ENCODE assay signal across 9 mouse cellular contexts in the genomic region with DNA sequence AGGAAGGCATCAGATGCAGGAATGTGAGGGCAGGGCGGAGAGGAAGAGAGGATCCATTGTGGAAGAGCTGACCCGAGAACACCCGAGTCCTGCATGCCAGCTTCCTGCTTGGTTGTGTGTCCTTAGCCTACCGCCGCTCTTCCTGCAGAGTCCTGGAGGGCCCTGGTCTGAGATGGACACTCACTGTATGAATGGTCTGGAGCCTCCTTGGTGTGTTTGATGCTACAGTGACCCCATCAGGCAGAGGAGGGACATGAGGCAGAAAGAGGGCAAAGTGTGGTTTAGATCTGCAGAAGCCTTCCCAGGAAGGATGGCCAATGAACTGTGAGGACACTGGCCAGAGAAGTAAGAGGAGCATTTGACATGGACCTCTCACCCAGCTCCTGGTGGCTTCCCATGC. TPM values are rescaled to one million over a fixed set of nuclear protein-coding genes. Genes with fewer than 3 reads are reported as not detected.
A peak's percentile ranks its signal among the peaks of the same experiment; 100 is the strongest.
DNase-seq lines count a peak whose midpoint lies in the region; ATAC-seq and TF ChIP-seq lines count a peak whose summit lies in the region.
"Had no signal": no experiment of that assay in that cellular context is flagged by ENCODE, and none has a peak within 500 bp of the region (broad histone marks: within the 10 kb centered on the region; RNA-seq: fewer than 3 reads in every experiment).

No protein-coding gene starts in this region.

- no peak for TF ChIP-seq EP300 in heart, postnatal 0 days (IDR thresholded peaks at IDR 0.05; ENCODE audit: low read depth)
- no peak for TF ChIP-seq EP300 in CH12.LX (IDR thresholded peaks at IDR 0.05; ENCODE audit: low read length)
- TF ChIP-seq EP300 in liver, postnatal 0 days (IDR thresholded peaks at IDR 0.05; ENCODE audit: low read depth), result no peak

- in situ Hi-C loops in CH12.LX (cut with MboI; ENCODE audit: low pct_ligation_motif_present, low pct_unique_long_range_greater_than_20kb, low sequenced_read_pairs), result loop anchor here (5.0 kb wide), 1 partner anchor 37 kb away; no protein-coding TSS in a partner anchor

- H3K36me3 ChIP-seq in heart, postnatal 0 days (replicated peaks; ENCODE audit: control insufficient read depth, insufficient read depth, low read length), result no peaks in the 10 kb centered on the region
- no peaks in the 10 kb centered on the region for H3K36me3 ChIP-seq in CH12.LX (replicated peaks in 1 of 2; ENCODE audit: control insufficient read depth in 1 of 2, insufficient read depth in 1 of 2, low read length in 1 of 2)
- no peaks in the 10 kb centered on the region for H3K36me3 ChIP-seq in liver, postnatal 0 days (replicated peaks; ENCODE audit: insufficient read depth, low read length)
- H3K36me3 ChIP-seq: embryonic facial prominence, embryonic 12.5 days had no signal

- intact Hi-C loops in heart, postnatal 36 days (cut with DNase I), result loop anchor here (2.0 to 5.0 kb wide), 2 partner anchors 37 to 48 kb away; no protein-coding TSS in a partner anchor

- peak; percentile 53 for DNase-seq in heart, postnatal 0 days (ENCODE audit: low spot score)
- no peak for DNase-seq in heart, postnatal 36 days
- DNase-seq in CH12.LX (ENCODE audit: extremely low read depth), result no peak
- DNase-seq in brain, adult 2 months (ENCODE audit: low read depth, low spot score), result peak; percentile 40
- peak; percentile 15 for DNase-seq in liver, postnatal 0 days
- DNase-seq in B cell, adult 2 months, result no peak
- no peak for DNase-seq in gastrocnemius, postnatal 25 days

- no peaks in the 10 kb centered on the region for H3K9me3 ChIP-seq in heart, postnatal 0 days (replicated peaks; ENCODE audit: control insufficient read depth, low read length)
- no peaks in the 10 kb centered on the region for H3K9me3 ChIP-seq in CH12.LX (replicated peaks; ENCODE audit: low read length)
- no peaks in the 10 kb centered on the region for H3K9me3 ChIP-seq in liver, postnatal 0 days (ENCODE audit: low read length)
- H3K9me3 ChIP-seq: embryonic facial prominence, embryonic 12.5 days had no signal

- no peak overlapping the region for H3K9ac ChIP-seq in heart, postnatal 0 days (replicated peaks; ENCODE audit: low read depth, low read length)
- H3K9ac ChIP-seq in CH12.LX (ENCODE audit: insufficient read depth, low read depth), result no peak overlapping the region
- H3K9ac ChIP-seq in liver, postnatal 0 days (replicated peaks), result no peak overlapping the region
- H3K9ac ChIP-seq: embryonic facial prominence, embryonic 12.5 days had no signal

- dilution Hi-C loops in CH12.LX (cut with MboI; ENCODE audit: extremely low pct_ligation_motif_present, extremely low pct_unique_long_range_greater_than_20kb, low sequenced_read_pairs), result no loop called here

- TF ChIP-seq RAD21 in CH12.LX (IDR thresholded peaks at IDR 0.05; ENCODE audit: low read depth, low read length), result peak; percentile 24

- H3K4me3 ChIP-seq in heart, postnatal 0 days (ENCODE audit: low read depth, low read length), result no peak overlapping the region
- no peak overlapping the region for H3K4me3 ChIP-seq in CH12.LX (replicated peaks in 1 of 3; ENCODE audit: low read depth in 2 of 3, low read length in 2 of 3, poor library complexity in 1 of 3)
- H3K4me3 ChIP-seq in liver, postnatal 0 days (ENCODE audit: low read depth, low read length), result no peak overlapping the region
- H3K4me3 ChIP-seq: embryonic facial prominence, embryonic 12.5 days had no signal

- no peak overlapping the region for H3K4me2 ChIP-seq in heart, postnatal 0 days (ENCODE audit: low read depth, low read length)
- no peak overlapping the region for H3K4me2 ChIP-seq in CH12.LX (ENCODE audit: insufficient read depth, low read depth, poor library complexity, severe bottlenecking)
- H3K4me2 ChIP-seq in liver, postnatal 0 days (ENCODE audit: low read depth, low read length), result no peak overlapping the region
- H3K4me2 ChIP-seq: embryonic facial prominence, embryonic 12.5 days had no signal

- no peak overlapping the region for H3K27ac ChIP-seq in heart, postnatal 0 days (ENCODE audit: low read depth)
- no peak overlapping the region for H3K27ac ChIP-seq in CH12.LX (ENCODE audit: insufficient read depth, low read depth)
- no peak overlapping the region for H3K27ac ChIP-seq in liver, postnatal 0 days (ENCODE audit: low read depth)
- H3K27ac ChIP-seq: embryonic facial prominence, embryonic 12.5 days had no signal

- H3K4me1 ChIP-seq in heart, postnatal 0 days (ENCODE audit: control insufficient read depth, insufficient read depth), result peaks cover 23% of the 10 kb centered on the region
- H3K4me1 ChIP-seq in CH12.LX (ENCODE audit: control insufficient read depth in 1 of 2, insufficient read depth in 2 of 2), result no peaks in the 10 kb centered on the region
- H3K4me1 ChIP-seq in liver, postnatal 0 days (ENCODE audit: insufficient read depth), result peaks cover 13% of the 10 kb centered on the region; the same call in 1 of the 2 replicates

- TF ChIP-seq CTCF in heart, postnatal 0 days (IDR thresholded peaks at IDR 0.05; ENCODE audit: low read depth), result peak; percentile 69
- peak in 1 of 2 experiments; percentile 46; a peak in 2 of 4 replicates for TF ChIP-seq CTCF in CH12.LX (conservative IDR thresholded peaks at IDR 0.05 in 1 of 2, IDR thresholded peaks at IDR 0.05 in 1 of 2; ENCODE audit: low read depth in 2 of 2, low read length in 2 of 2)
- peak; percentile 70 for TF ChIP-seq CTCF in liver, postnatal 0 days (IDR thresholded peaks at IDR 0.05; ENCODE audit: low read depth)

- no peaks in the 10 kb centered on the region for H3K27me3 ChIP-seq in heart, postnatal 0 days (ENCODE audit: control insufficient read depth, insufficient read depth, low read length)
- H3K27me3 ChIP-seq in CH12.LX (replicated peaks), result peaks cover 37% of the 10 kb centered on the region
- no peaks in the 10 kb centered on the region for H3K27me3 ChIP-seq in liver, postnatal 0 days (ENCODE audit: insufficient read depth, low read length)
- H3K27me3 ChIP-seq: embryonic facial prominence, embryonic 12.5 days had no signal

- peak; percentile 53 for ATAC-seq in heart, postnatal 0 days (ENCODE audit: insufficient read depth, low read depth)
- no peak for ATAC-seq in liver, postnatal 0 days
- no peak for ATAC-seq in activated CD4-positive, CD25-positive, alpha-beta regulatory T cell, adult 4 months

- WGBS in heart, postnatal 0 days, result 66% methylated on average over 5 of the region's 5 CpGs
- WGBS in liver, postnatal 0 days (ENCODE audit: insufficient replicate concordance), result 74% methylated on average over 5 of the region's 5 CpGs

- no peak for TF ChIP-seq POLR2A in CH12.LX (IDR thresholded peaks at IDR 0.05; ENCODE audit: low read depth, low read length)

- no peaks in the 10 kb centered on the region for H3K79me2 ChIP-seq in CH12.LX (replicated peaks; ENCODE audit: control insufficient read depth, extremely low read depth, insufficient read depth, poor library complexity, severe bottlenecking)

RNA-seq across cellular contexts. Expression of a gene that starts 2.9 kb away (rescaled TPM):
- total RNA-seq in heart, postnatal 0 days (2014; rRNA removed; ENCODE audit: low replicate concordance), result 1.4 and 3.4 TPM in 2 replicates
- polyA plus RNA-seq in heart, postnatal 0 days (2015; fragmentation: Nextera tagmentation; extraction: Ambion mirVana), result 1.6 and 2.0 TPM in 2 replicates
- under 1 TPM; 0.58 to 0.79 TPM for total RNA-seq in heart, postnatal 36 days (2021)
- total RNA-seq in CH12.LX (2012; rRNA removed) (0.25 and 0.68 TPM in 2 replicates), CH12.LX (2014; rRNA removed) (not detected in 2 replicates)
- not detected in 2 replicates for polyA plus RNA-seq in CH12.LX (2012; ENCODE audit: insufficient read length, low read depth)
- 2.4 and 4.0 TPM in 2 replicates for polyA plus RNA-seq in liver, postnatal 0 days (2015; fragmentation: Nextera tagmentation; extraction: Ambion mirVana)
- not detected for polyA plus RNA-seq in activated CD4-positive, CD25-positive, alpha-beta regulatory T cell, adult 4 months (2017; shearing (Covaris generic))
- total RNA-seq in gastrocnemius, postnatal 25 days (2021), result 1 to 10 TPM; 1.4 to 1.8 TPM

RNA-seq across cellular contexts. Expression of a gene that starts 30.9 kb away (rescaled TPM):
- total RNA-seq in heart, postnatal 0 days (2014; rRNA removed; ENCODE audit: low replicate concordance), result 32.3 and 58.6 TPM in 2 replicates
- polyA plus RNA-seq in heart, postnatal 0 days (2015; fragmentation: Nextera tagmentation; extraction: Ambion mirVana), result 16.3 and 17.6 TPM in 2 replicates
- 10 to 100 TPM; 32.3 to 53.6 TPM for total RNA-seq in heart, postnatal 36 days (2021)
- total RNA-seq in CH12.LX (2012; rRNA removed) (not detected in 2 replicates), CH12.LX (2014; rRNA removed) (not detected in 2 replicates)
- polyA plus RNA-seq in CH12.LX (2012; ENCODE audit: insufficient read length, low read depth), result not detected in 2 replicates
- polyA plus RNA-seq in liver, postnatal 0 days (2015; fragmentation: Nextera tagmentation; extraction: Ambion mirVana), result 0.99 and 1.2 TPM in 2 replicates
- not detected for polyA plus RNA-seq in activated CD4-positive, CD25-positive, alpha-beta regulatory T cell, adult 4 months (2017; shearing (Covaris generic))
- 10 to 100 TPM; 11.0 to 16.1 TPM for total RNA-seq in gastrocnemius, postnatal 25 days (2021)

RNA-seq across cellular contexts. Expression of a gene that starts 38.0 kb away (rescaled TPM):
- total RNA-seq in heart, postnatal 0 days (2014; rRNA removed; ENCODE audit: low replicate concordance), result 0.42 and 9.0 TPM in 2 replicates
- 0.15 and 0.16 TPM in 2 replicates for polyA plus RNA-seq in heart, postnatal 0 days (2015; fragmentation: Nextera tagmentation; extraction: Ambion mirVana)
- under 1 TPM; 0.35 to 0.44 TPM for total RNA-seq in heart, postnatal 36 days (2021)
- total RNA-seq in CH12.LX (2012; rRNA removed) (0.08 TPM in 1 of 2 replicates, not detected in the other), CH12.LX (2014; rRNA removed) (not detected in 2 replicates)
- polyA plus RNA-seq in CH12.LX (2012; ENCODE audit: insufficient read length, low read depth), result not detected in 2 replicates
- polyA plus RNA-seq in liver, postnatal 0 days (2015; fragmentation: Nextera tagmentation; extraction: Ambion mirVana), result 0.06 TPM in 2 replicates
- polyA plus RNA-seq in activated CD4-positive, CD25-positive, alpha-beta regulatory T cell, adult 4 months (2017; shearing (Covaris generic)), result 1 to 10 TPM in 1 of 2 experiments, under 1 TPM in 1; 0.65 to 2.2 TPM
- total RNA-seq in gastrocnemius, postnatal 25 days (2021), result under 1 TPM in 1 of 2 experiments, not detected in 1; 0.13 TPM

RNA-seq across cellular contexts. Expression of a gene that starts 53.0 kb away (rescaled TPM):
- 2,455 and 2,720 TPM in 2 replicates for total RNA-seq in heart, postnatal 0 days (2014; rRNA removed; ENCODE audit: low replicate concordance)
- 813 and 854 TPM in 2 replicates for polyA plus RNA-seq in heart, postnatal 0 days (2015; fragmentation: Nextera tagmentation; extraction: Ambion mirVana)
- 100 to 1,000 TPM; 409 to 436 TPM for total RNA-seq in heart, postnatal 36 days (2021)
- 3,361 and 3,721 TPM in 2 replicates for total RNA-seq in CH12.LX (2012; rRNA removed)
- 2,646 and 2,709 TPM in 2 replicates for total RNA-seq in CH12.LX (2014; rRNA removed)
- 973 and 1,610 TPM in 2 replicates for polyA plus RNA-seq in CH12.LX (2012; ENCODE audit: insufficient read length, low read depth)
- 811 and 871 TPM in 2 replicates for polyA plus RNA-seq in liver, postnatal 0 days (2015; fragmentation: Nextera tagmentation; extraction: Ambion mirVana)
- 1,000 to 10,000 TPM; 2,503 to 2,608 TPM for polyA plus RNA-seq in activated CD4-positive, CD25-positive, alpha-beta regulatory T cell, adult 4 months (2017; shearing (Covaris generic))
- 100 to 1,000 TPM; 366 to 379 TPM for total RNA-seq in gastrocnemius, postnatal 25 days (2021)

RNA-seq across cellular contexts. Expression of a gene that starts 57.4 kb away (rescaled TPM):
- total RNA-seq in heart, postnatal 0 days (2014; rRNA removed; ENCODE audit: low replicate concordance), result 121 and 131 TPM in 2 replicates
- 91.0 and 94.3 TPM in 2 replicates for polyA plus RNA-seq in heart, postnatal 0 days (2015; fragmentation: Nextera tagmentation; extraction: Ambion mirVana)
- total RNA-seq in heart, postnatal 36 days (2021), result 10 to 100 TPM; 53.9 to 69.1 TPM
- 69.5 and 103 TPM in 2 replicates for total RNA-seq in CH12.LX (2012; rRNA removed)
- total RNA-seq in CH12.LX (2014; rRNA removed), result 80.8 and 83.2 TPM in 2 replicates
- polyA plus RNA-seq in CH12.LX (2012; ENCODE audit: insufficient read length, low read depth), result 67.0 and 67.5 TPM in 2 replicates
- polyA plus RNA-seq in liver, postnatal 0 days (2015; fragmentation: Nextera tagmentation; extraction: Ambion mirVana), result 57.5 and 60.0 TPM in 2 replicates
- polyA plus RNA-seq in activated CD4-positive, CD25-positive, alpha-beta regulatory T cell, adult 4 months (2017; shearing (Covaris generic)), result 100 to 1,000 TPM; 108 to 109 TPM
- 10 to 100 TPM; 36.7 to 52.8 TPM for total RNA-seq in gastrocnemius, postnatal 25 days (2021)

Comparison
In these comparisons a context has a peak if more than half of its experiments do, and no peak if none do; other contexts are left out.
1. DNase-seq: peak in heart, postnatal 0 days (single experiment), brain, adult 2 months (single experiment) and liver, postnatal 0 days (single experiment); none in heart, postnatal 36 days (0 of 2), CH12.LX (single experiment), B cell, adult 2 months (0 of 2) and gastrocnemius, postnatal 25 days (single experiment).
2. RNA of a gene that starts 30.9 kb away (total RNA-seq): 32.3 to 58.6 TPM in heart, postnatal 0 days, 32.3 to 53.6 TPM in heart, postnatal 36 days and 11.0 to 16.1 TPM in gastrocnemius, postnatal 25 days; not detected in CH12.LX; every median in the first group is over 10 times any median in the second.